Mouse (Mus musculus): Measurements from ENCODE around the gene Gm9964. TPM values are rescaled to one million over a fixed set of nuclear protein-coding genes. Genes with fewer than 3 reads are reported as not detected.
"Not testable (repeated sequence)": the region's sequence is repeated elsewhere in the genome, so short reads cannot be mapped to it uniquely, and the experiment has no call there.

Gm9964 gene
- polyA plus RNA-seq, 1 experiment, result not detected

DNA sequence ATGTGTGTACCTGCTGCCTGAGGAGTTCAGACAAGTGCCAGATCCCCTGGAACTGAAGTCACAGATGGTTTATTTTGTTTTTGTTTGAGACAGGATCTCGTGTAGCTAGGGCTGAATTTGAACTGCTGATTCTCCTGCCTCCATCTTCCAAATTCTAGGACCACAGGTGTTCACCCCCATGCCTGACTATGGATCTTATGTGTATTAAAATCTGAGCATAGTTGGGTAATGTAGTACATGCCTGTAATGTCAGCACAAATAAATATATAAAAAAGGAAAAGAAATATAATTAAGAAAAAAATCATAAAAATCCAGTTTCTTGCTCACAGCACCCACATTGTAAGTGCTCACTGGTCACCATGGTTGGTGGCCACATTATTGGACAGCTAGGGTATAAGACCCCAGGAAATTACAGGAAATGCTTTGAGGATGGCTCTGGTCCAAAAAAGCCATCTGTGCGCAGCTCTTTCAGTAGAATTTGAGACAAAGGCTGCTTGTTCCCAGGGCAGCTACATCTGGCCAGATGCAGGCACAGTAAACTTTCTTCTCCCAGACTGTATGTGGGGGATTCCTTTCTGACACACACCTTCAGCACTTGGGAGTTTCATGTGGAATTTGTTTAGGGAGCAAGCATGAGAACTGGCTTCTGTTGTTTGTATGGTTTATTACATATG lies 16.8 kb downstream of the Gm9964 start:
- WGBS, result 58% methylated on average over 2 of the region's 2 CpGs
- no peak overlapping the region for H3K4me3 ChIP-seq (ENCODE audit: insufficient read depth, low read depth, low read length)
- no peaks in the 10 kb centered on the region for H3K36me3 ChIP-seq (ENCODE audit: control insufficient read depth, insufficient read depth, low read length)
- TF ChIP-seq POLR2A (IDR thresholded peaks at IDR 0.05; ENCODE audit: low read depth, low read length), result no peak
- no peak for TF ChIP-seq CTCF (conservative IDR thresholded peaks at IDR 0.05; ENCODE audit: insufficient read depth, insufficient read length, low read depth, low read length)
- no peak for DNase-seq
- H3K4me1 ChIP-seq (ENCODE audit: control insufficient read depth, insufficient read depth, low read length), result no peaks in the 10 kb centered on the region
- H3K27ac ChIP-seq (ENCODE audit: insufficient read depth, low read depth, low read length), result no peak overlapping the region
- no peaks in the 10 kb centered on the region for H3K27me3 ChIP-seq (replicated peaks; ENCODE audit: control insufficient read depth, insufficient read depth, low read length)

DNA sequence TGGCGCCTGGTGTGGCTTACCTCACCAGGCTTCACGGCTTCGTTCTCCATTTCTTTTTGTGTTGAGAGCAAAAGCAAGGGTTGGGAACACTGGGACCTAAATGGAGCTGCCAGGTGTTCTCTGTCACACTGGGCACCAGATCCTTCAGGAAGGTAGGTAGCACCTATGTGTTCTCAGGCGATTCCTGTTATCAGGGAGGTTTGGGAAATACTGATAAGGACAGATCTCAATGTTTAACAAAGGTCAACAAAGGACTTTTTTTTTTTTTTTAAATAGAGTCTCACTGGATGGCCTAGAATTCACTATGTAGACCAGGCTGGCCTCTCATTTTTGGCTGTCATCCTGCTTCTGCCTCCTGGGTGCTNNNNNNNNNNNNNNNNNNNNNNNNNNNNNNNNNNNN lies 22.9 kb downstream of the Gm9964 start:
- 93% methylated on average over 4 of the region's 4 CpGs for WGBS
- no peaks in the 10 kb centered on the region for H3K27me3 ChIP-seq (replicated peaks; ENCODE audit: control insufficient read depth, insufficient read depth, low read length)
- no peak for DNase-seq
- no peaks in the 10 kb centered on the region for H3K4me1 ChIP-seq (ENCODE audit: control insufficient read depth, insufficient read depth, low read length)
- TF ChIP-seq CTCF (conservative IDR thresholded peaks at IDR 0.05; ENCODE audit: insufficient read depth, insufficient read length, low read depth, low read length) (no peak), POLR2A (IDR thresholded peaks at IDR 0.05; ENCODE audit: low read depth, low read length) (no peak)
- H3K27ac ChIP-seq (ENCODE audit: insufficient read depth, low read depth, low read length), result no peak overlapping the region
- H3K4me3 ChIP-seq (ENCODE audit: insufficient read depth, low read depth, low read length), result no peak overlapping the region
- H3K36me3 ChIP-seq (ENCODE audit: control insufficient read depth, insufficient read depth, low read length), result no peaks in the 10 kb centered on the region

DNA sequence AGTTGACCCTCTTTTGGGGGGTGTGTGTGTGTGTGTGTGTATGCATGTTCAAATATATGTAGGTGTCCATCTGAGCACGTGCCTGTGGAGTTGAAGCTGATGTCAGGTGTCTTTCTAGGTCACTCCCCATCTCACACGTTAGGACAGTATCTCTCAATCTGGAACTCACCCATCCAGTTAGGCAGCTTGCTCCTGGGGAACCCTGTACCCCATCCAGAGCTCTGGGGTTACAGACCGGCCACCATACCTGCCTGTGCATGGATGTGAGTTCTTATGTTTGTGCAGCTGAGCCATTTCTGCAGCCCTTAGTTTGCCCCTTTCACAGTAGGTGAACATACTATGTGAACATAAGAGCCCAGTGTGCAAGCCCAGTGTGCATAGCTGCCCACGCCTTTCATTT lies 23.7 kb downstream of the Gm9964 start:
- no peaks in the 10 kb centered on the region for H3K36me3 ChIP-seq (ENCODE audit: control insufficient read depth, insufficient read depth, low read length)
- H3K27me3 ChIP-seq (replicated peaks; ENCODE audit: control insufficient read depth, insufficient read depth, low read length), result no peaks in the 10 kb centered on the region
- WGBS, result 71% methylated on average over 4 of the region's 4 CpGs
- TF ChIP-seq CTCF (conservative IDR thresholded peaks at IDR 0.05; ENCODE audit: insufficient read depth, insufficient read length, low read depth, low read length), result no peak
- no peak for TF ChIP-seq POLR2A (IDR thresholded peaks at IDR 0.05; ENCODE audit: low read depth, low read length)
- H3K4me3 ChIP-seq (ENCODE audit: insufficient read depth, low read depth, low read length), result no peak overlapping the region
- H3K4me1 ChIP-seq (ENCODE audit: control insufficient read depth, insufficient read depth, low read length), result no peaks in the 10 kb centered on the region
- no peak for DNase-seq
- no peak overlapping the region for H3K27ac ChIP-seq (ENCODE audit: insufficient read depth, low read depth, low read length)

DNA sequence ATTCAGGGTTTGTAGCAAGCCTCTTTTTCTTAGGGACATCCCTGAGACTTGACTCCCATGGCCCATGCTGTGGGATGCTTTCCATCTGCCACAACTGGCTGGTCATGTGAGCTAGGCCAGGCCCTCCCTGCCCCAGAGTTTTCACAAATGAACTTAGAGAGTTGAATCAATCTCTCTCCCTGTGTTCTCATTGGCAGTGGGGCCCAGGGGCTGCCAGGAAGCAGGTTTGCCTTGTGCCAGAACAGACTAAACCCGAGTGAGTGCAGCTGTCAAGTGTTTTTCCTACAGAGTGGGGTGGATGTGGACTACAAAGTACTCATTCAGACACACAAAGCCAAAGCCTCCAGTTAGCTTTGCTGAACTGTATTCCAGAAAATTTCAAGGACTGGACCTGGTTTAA lies 29.5 kb downstream of the Gm9964 start:
- Histone ChIP-seq H3K4me3 (ENCODE audit: insufficient read depth, low read depth, low read length) (no peak overlapping the region), H3K27ac (ENCODE audit: insufficient read depth, low read depth, low read length) (peak overlapping the region; percentile 14; the same call in 1 of the 2 replicates), H3K4me1 (ENCODE audit: control insufficient read depth, insufficient read depth, low read length) (no peaks in the 10 kb centered on the region), H3K36me3 (ENCODE audit: control insufficient read depth, insufficient read depth, low read length) (no peaks in the 10 kb centered on the region), H3K27me3 (replicated peaks; ENCODE audit: control insufficient read depth, insufficient read depth, low read length) (no peaks in the 10 kb centered on the region)
- TF ChIP-seq POLR2A (IDR thresholded peaks at IDR 0.05; ENCODE audit: low read depth, low read length), result no peak
- TF ChIP-seq CTCF (conservative IDR thresholded peaks at IDR 0.05; ENCODE audit: insufficient read depth, insufficient read length, low read depth, low read length), result no peak
- DNase-seq, result peak; percentile 35
- WGBS, result 53% methylated on average over 1 of the region's 1 CpGs

DNA sequence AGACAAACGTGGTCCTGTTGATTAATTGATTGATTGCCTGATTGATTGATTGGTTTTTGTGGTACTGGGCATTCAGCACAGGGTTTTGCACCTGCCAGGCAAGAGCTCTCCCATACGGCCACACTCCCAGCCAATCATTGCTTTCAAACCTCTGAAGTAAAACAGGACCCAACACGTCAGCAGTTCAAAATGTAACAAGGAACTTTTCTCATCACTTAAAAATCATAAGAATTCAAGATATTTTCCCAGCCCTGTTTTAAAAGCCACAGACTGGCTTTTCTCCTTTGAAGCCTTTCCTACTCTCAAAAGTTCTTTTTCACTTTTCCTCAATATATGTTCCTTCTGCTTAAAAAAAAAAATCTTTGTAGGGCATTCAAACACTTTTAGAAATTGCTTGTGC lies 32.3 kb downstream of the Gm9964 start:
- Histone ChIP-seq H3K36me3 (ENCODE audit: control insufficient read depth, insufficient read depth, low read length) (no peaks in the 10 kb centered on the region), H3K4me1 (ENCODE audit: control insufficient read depth, insufficient read depth, low read length) (no peaks in the 10 kb centered on the region), H3K4me3 (ENCODE audit: insufficient read depth, low read depth, low read length) (no peak overlapping the region), H3K27me3 (replicated peaks; ENCODE audit: control insufficient read depth, insufficient read depth, low read length) (no peaks in the 10 kb centered on the region), H3K27ac (ENCODE audit: insufficient read depth, low read depth, low read length) (no peak overlapping the region)
- no peak for TF ChIP-seq POLR2A (IDR thresholded peaks at IDR 0.05; ENCODE audit: low read depth, low read length)
- TF ChIP-seq CTCF (conservative IDR thresholded peaks at IDR 0.05; ENCODE audit: insufficient read depth, insufficient read length, low read depth, low read length), result no peak
- DNase-seq, result no peak
- 72% methylated on average over 3 of the region's 3 CpGs for WGBS

DNA sequence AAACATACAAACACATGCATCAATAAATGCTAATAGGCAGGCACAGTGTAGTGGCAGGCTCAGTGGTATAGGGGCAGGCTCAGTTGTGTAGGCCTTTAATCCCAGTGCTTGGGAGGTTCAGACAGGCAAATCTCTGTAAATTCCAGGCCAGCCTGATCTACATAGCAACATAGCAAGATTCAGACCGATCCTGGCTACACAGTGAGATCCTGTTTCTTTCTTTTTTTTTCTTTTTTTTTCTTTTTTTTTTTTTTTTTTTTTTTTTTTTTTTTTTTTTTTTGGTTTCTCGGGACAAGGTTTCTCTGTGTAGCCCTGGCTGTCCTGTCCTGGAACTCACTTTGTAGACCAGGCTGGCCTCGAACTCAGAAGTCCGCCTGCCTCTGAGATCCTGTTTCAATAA lies 36.6 kb downstream of the Gm9964 start:
- not testable (repeated sequence) for H3K4me1 ChIP-seq (ENCODE audit: control insufficient read depth, insufficient read depth, low read length)

DNA sequence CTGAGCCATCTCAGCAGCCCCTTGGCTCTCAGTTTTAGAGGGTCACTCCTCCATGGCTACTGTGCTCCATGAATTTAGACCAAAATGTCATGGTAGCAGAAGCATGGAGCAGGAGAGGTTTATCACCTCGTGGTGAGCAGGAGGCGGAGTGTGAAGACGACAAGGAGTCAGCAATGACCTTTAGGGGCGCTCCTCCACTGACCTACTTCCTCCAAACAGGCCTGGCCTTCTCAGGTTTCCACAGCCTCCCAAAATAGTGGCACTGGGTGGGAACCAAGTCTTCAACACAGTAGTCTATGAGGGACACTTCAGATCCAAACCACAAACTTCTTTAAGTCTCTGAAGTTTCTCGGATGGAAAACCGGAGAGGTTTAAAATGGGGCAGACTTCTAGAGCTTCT lies 38.0 kb downstream of the Gm9964 start:
- Histone ChIP-seq H3K4me1 (ENCODE audit: control insufficient read depth, insufficient read depth, low read length) (peaks cover 3% of the 10 kb centered on the region; the same call in 1 of the 2 replicates), H3K36me3 (ENCODE audit: control insufficient read depth, insufficient read depth, low read length) (no peaks in the 10 kb centered on the region), H3K4me3 (ENCODE audit: insufficient read depth, low read depth, low read length) (no peak overlapping the region), H3K27me3 (replicated peaks; ENCODE audit: control insufficient read depth, insufficient read depth, low read length) (no peaks in the 10 kb centered on the region), H3K27ac (ENCODE audit: insufficient read depth, low read depth, low read length) (no peak overlapping the region)
- WGBS, result 65% methylated on average over 6 of the region's 6 CpGs
- DNase-seq, result no peak
- no peak for TF ChIP-seq CTCF (conservative IDR thresholded peaks at IDR 0.05; ENCODE audit: insufficient read depth, insufficient read length, low read depth, low read length)
- TF ChIP-seq POLR2A (IDR thresholded peaks at IDR 0.05; ENCODE audit: low read depth, low read length), result no peak

More for the DNA sequence above, 36.6 kb downstream of the Gm9964 start:
- not testable (repeated sequence) for DNase-seq; H3K36me3 ChIP-seq (ENCODE audit: control insufficient read depth, insufficient read depth, low read length); H3K27ac ChIP-seq (ENCODE audit: insufficient read depth, low read depth, low read length); H3K27me3 ChIP-seq (replicated peaks; ENCODE audit: control insufficient read depth, insufficient read depth, low read length); H3K4me3 ChIP-seq (ENCODE audit: insufficient read depth, low read depth, low read length)
- 88% methylated on average over 4 of the region's 4 CpGs for WGBS
